Mouse (Mus musculus): Measurements from ENCODE around the gene Grid2. TPM values are rescaled to one million over a fixed set of nuclear protein-coding genes. Genes with fewer than 3 reads are reported as not detected.
"Not testable (repeated sequence)": the region's sequence is repeated elsewhere in the genome, so short reads cannot be mapped to it uniquely, and the experiment has no call there.

Grid2 gene
- total RNA-seq (2021) = under 1 TPM in 1 of 2 experiments, not detected in 1; 0.16 TPM

DNA sequence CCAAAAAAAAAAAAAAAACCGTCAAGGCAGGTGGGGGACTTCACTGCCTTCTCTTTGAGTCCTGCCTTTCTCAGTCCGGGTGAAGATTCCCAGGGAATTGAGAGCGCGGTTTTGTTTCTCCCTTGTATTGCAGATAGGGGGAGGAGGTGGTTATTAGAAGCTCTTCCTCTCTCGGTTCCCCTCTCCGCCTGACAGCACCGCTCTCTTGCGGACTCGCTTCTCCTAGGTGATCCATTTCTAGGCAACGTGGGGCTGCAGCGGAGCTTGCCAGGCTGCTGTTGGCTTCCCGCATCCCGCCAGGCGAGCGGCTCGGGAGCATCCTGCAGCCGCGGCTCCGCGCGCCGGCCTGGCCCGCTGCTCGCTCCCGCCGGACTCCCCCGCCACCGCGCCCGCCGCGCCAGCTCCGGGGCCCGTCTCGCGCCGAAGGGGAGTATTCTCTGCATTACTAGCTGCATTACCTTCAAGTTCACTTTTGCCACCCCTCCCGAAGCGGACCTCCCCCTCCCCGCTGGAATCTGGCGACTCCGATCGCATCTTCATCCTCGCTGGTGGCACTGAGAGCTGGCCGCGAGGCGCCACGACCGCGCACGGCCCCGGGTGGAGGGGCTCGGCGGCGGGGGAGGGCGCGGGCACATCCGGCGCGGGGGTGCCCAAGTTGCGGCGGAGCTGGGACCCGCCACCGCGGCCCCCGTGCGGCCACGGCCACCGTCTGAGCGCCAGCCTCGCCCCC is at the start of gene Grid2:
Grid2 (plus strand) TSS at position 51 of the 730 bp plus-strand sequence.
- DNase-seq = no peak
- intact Hi-C loops (cut with DNase I) = no loop called here

DNA sequence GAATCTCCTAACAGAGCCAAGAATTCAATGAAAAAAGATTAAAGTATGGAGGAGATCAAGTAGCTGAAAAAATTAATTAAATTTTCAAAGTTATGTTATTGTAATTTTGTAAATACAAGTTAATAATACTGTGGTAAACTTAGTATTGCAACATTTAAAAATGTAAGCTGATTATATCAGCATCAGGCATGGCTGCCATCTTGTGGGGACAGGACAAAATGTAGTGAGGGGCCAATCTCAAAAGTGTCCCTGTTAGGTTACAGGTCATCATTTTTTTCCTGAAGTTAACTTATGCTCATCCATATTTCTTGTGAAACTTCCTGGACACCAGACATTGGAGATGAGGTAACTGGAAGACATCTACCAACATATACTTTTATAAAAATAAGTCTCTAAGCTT is 4.9 kb upstream of the Grid2 start:
- no peak for DNase-seq
- intact Hi-C loops (cut with DNase I) = no loop called here

- DNase-seq = no peak
- intact Hi-C loops (cut with DNase I) = no loop called here
Measured at GRCm38 (mm10) chr6:63256556-63257405, 1.1 kb downstream of the Grid2 start.

DNA sequence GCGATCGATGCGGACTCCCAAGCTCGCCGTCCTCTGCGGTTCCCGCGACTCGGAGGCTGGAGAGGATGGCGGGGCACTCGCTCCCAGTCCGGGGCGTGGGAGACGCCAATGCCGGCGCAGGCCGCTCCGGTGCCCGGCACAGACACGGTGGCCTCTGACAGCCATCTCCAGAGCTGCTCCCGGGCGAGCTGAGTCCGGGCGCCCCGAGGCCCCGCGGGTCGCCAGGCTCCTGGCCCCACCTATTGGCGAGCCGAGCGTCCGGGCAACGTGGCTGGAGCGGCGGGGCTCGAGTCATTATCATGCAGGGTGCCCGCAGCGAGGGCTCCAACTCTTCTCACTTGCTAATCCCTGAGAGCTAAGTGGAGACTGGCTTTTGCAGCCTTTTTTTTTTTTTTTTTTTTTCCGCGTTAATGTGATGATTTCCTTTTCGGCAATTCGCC is 1.8 kb downstream of the Grid2 start:
- intact Hi-C loops (cut with DNase I) = no loop called here
- no peak for DNase-seq

DNA sequence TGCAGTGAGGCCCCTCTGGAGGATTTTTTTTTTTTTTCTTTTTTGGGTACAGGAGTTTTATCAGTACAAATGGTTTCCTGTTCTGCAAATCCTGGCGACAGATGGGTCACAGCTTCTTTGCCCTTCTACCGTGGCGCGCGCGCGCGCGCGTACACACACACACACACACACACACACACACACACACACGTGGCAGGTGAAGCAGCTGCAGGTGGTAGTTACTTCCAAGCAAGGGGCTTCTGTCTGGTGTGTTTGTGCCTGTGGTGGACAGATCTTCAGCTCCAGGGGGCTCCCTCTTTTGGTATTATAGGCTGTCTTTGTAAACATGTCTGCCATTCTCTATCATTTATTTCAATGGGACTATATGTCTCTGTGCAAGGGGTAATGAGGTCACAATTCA is 2.2 kb downstream of the Grid2 start:
- intact Hi-C loops (cut with DNase I) = no loop called here

GRCm38 (mm10) chr6:63259764-63260163 is 4.1 kb downstream of the Grid2 start:
- intact Hi-C loops (cut with DNase I) = no loop called here

More for the DNA sequence above, 2.2 kb downstream of the Grid2 start:
- no peak for DNase-seq

GRCm38 (mm10) chr6:63284419-63284818 is 28.7 kb downstream of the Grid2 start:
- no peak for DNase-seq
- intact Hi-C loops (cut with DNase I) = no loop called here

More at GRCm38 (mm10) chr6:63259764-63260163, 4.1 kb downstream of the Grid2 start:
- no peak for DNase-seq

- intact Hi-C loops (cut with DNase I) = no loop called here
- DNase-seq = no peak
Measured at GRCm38 (mm10) chr6:63342438-63343004, 86.8 kb downstream of the Grid2 start.

- intact Hi-C loops (cut with DNase I) = no loop called here
- no peak for DNase-seq
Measured at GRCm38 (mm10) chr6:63347015-63347414, 91.3 kb downstream of the Grid2 start.

- intact Hi-C loops (cut with DNase I) = no loop called here
- DNase-seq = no peak
Measured at GRCm38 (mm10) chr6:63381061-63381611, 125.5 kb downstream of the Grid2 start.

- DNase-seq = no peak
- intact Hi-C loops (cut with DNase I) = no loop called here
Measured at GRCm38 (mm10) chr6:63401698-63402097, 146.0 kb downstream of the Grid2 start.

DNA sequence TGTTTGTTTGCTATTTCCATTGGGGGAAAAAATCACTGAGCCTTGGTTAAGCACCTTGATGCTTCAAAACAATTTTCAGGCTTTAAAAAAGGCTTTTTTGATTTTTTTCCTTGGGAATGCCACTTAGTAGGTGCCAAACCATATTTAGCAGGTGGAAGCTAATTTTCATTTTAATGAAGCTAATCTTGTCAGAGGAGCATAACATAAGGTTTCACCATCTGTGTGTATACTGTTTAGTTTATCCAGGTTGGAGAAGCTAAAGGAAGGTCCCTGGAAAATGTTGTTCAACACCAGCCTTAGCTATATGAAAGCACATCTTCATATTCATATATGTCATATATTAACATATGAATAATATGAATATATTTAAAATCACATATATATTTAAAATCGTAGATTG is 161.9 kb downstream of the Grid2 start:
- DNase-seq = no peak
- intact Hi-C loops (cut with DNase I) = no loop called here

DNA sequence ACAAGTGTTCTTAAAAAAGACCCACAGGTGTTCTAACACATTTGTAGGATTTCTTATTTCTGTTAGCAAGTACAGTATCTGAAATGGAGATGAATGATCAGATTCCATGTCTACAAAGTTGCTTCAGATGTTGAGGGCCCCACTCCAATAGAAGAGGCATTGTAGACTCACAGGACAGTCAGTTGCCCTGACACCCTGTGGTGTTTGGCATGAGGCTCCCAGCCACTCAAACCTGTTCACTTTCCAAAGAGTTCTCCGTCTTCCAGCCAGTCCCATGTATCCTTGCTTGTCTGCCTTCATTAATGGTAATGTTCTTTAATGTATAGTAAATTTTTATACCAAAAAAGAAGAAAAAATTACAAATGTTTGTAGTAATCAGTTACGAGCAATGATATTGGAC is 177.1 kb downstream of the Grid2 start:
- intact Hi-C loops (cut with DNase I) = no loop called here
- DNase-seq = no peak

DNA sequence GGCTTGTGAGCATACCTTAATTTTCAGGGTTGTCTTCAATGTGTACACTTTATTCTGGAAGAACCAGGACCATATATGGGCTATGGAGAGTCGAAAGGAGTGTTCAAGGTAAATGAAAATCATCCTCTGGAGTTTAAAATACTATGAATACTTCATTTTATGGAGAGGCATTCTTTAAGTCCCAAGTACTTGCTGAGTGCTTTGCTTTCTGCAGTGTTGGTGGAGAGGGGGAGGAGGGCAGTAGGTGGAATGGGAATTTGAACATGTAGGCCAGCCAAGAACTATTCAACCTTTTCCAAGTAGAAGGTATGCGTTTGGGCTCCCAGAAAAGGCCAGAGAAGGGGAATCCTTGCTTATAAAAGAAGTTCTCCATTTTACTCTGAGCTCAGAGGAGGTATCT is 192.5 kb downstream of the Grid2 start:
- intact Hi-C loops (cut with DNase I) = no loop called here

GRCm38 (mm10) chr6:63482141-63482540 is 226.5 kb downstream of the Grid2 start:
- DNase-seq = no peak
- intact Hi-C loops (cut with DNase I) = no loop called here

More for the DNA sequence above, 192.5 kb downstream of the Grid2 start:
- no peak for DNase-seq

DNA sequence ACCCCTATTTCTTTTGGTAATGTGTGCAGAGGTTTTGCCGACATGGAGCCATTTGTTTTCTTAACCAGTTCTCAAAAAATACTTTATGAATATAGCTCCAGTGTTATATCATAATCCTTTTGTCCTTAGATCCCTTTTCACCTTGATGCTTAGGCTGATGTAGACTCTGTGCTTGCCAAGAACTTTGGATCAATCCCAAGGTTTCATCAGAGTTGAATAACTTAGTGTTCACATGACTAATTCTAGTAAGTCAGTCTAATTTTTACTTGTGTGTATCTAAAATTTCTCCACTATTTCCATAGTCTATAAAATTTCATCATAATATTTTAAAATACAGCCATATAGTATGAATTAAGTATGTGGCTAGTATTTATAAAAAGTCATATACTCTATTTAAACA is 259.3 kb downstream of the Grid2 start:
- DNase-seq = no peak

GRCm38 (mm10) chr6:63515957-63516356 is 260.3 kb downstream of the Grid2 start:
- intact Hi-C loops (cut with DNase I) = no loop called here
- DNase-seq = no peak

More for the DNA sequence above, 259.3 kb downstream of the Grid2 start:
- intact Hi-C loops (cut with DNase I) = no loop called here

DNA sequence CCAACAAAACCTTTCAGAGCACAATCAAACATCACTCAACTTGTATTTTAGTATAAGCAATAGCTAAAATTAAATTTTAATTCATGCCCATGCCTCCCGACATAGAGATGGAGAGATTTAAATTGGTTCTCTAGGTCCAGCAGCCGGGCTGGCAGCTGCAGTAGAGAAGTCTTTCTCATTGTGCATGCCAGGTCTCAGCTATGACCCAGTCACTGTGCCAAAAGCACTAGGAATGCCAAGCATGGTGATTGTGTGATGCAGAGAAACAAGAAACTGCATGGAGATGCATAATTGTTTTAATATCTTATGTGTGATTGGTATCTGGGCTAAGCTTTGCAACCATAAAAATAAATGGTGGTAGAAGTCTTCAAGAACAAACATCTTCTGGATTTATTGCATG is 276.1 kb downstream of the Grid2 start:
- intact Hi-C loops (cut with DNase I) = no loop called here
- DNase-seq = no peak

- no peak for DNase-seq
- intact Hi-C loops (cut with DNase I) = no loop called here
Measured at GRCm38 (mm10) chr6:63532901-63533300, 277.2 kb downstream of the Grid2 start.

- intact Hi-C loops (cut with DNase I) = no loop called here
- DNase-seq = no peak
Measured at GRCm38 (mm10) chr6:63547741-63548140, 292.1 kb downstream of the Grid2 start.

- DNase-seq; intact Hi-C loops (cut with DNase I): not testable (repeated sequence)
Measured at GRCm38 (mm10) chr6:63568741-63569140, 313.1 kb downstream of the Grid2 start.

Data from heart, postnatal 36 days (tissue).